Comparison of ENCODE assay signal across 16 mouse cellular contexts in genomic region chr9:116566711-116567110, GRCm38 (mm10).
"Had no signal": no experiment of that assay in that cellular context is flagged by ENCODE, and none has a peak within 500 bp of the region (broad histone marks: within the 10 kb centered on the region; RNA-seq: fewer than 3 reads in every experiment).

No protein-coding gene starts in this region.

- ATAC-seq: intestine, embryonic 16.5 days; liver, embryonic 12.5 days had no signal

- H3K27ac ChIP-seq: kidney, embryonic 15.5 days; limb, embryonic 15.5 days; liver, embryonic 12.5 days; midbrain, embryonic 10.5 days; neural tube, embryonic 15.5 days had no signal

- DNase-seq: kidney, adult 2 months; kidney, postnatal 14 days; left cerebral cortex, postnatal 4 days; lung, embryonic 14.5 days; lung, postnatal 10 days; lung, postnatal 4 days; midbrain, embryonic 14.5 days; spleen, adult 18-20 months; thymus, postnatal 36 days had no signal

- H3K4me3 ChIP-seq: kidney, embryonic 15.5 days; limb, embryonic 15.5 days; liver, embryonic 12.5 days; midbrain, embryonic 10.5 days; myocyte; neural tube, embryonic 15.5 days had no signal
